Mouse (Mus musculus) CH12.LX (cell line): ENCODE results near the gene B9d1. TPM values are rescaled to one million over a fixed set of nuclear protein-coding genes. Genes with fewer than 3 reads are reported as not detected.

ENCODE experiments used
- DNase-seq: peaks from one replicate; pipeline ENCODE4 v3.0.0-alpha.2; 2013; ENCODE audit errors: extremely low read depth
- H3K27ac ChIP-seq: 2 replicates; pipeline ENCODE4 v1.5.1; 2012; ENCODE audit warnings: low read depth, mild to moderate bottlenecking, control low read depth, moderate library complexity; ENCODE audit not compliant: insufficient read depth
- H3K27me3 ChIP-seq: replicated peaks from 2 replicates; pipeline ENCODE3; 2012; ENCODE audit warnings: inconsistent platforms
- H3K36me3 ChIP-seq, 2 experiments: replicated peaks in 1 of 2; 2 replicates each; pipeline versions ENCODE3 to v1.6.1; 2012; ENCODE audit warnings: inconsistent platforms in 1 of 2, low read length in 1 of 2, mild to moderate bottlenecking in 1 of 2, mixed read lengths in 1 of 2, moderate library complexity in 1 of 2; ENCODE audit not compliant: control insufficient read depth in 1 of 2, insufficient read depth in 1 of 2
- H3K4me1 ChIP-seq, 2 experiments: 2 replicates each; pipeline ENCODE4 v1.6.1; 2012; ENCODE audit warnings: inconsistent platforms in 1 of 2, moderate library complexity in 1 of 2; ENCODE audit not compliant: insufficient read depth in 2 of 2, control insufficient read depth in 1 of 2
- H3K4me2 ChIP-seq: 2 replicates; pipeline ENCODE4 v1.6.1; 2012; ENCODE audit warnings: low read depth, mild to moderate bottlenecking, control low read depth; ENCODE audit not compliant: poor library complexity, insufficient read depth, severe bottlenecking
- H3K4me3 ChIP-seq, 3 experiments: fragments of 150-350 bp in 1 of 3; sonication (generic) in 1 of 3; replicated peaks in 1 of 3; 2 replicates each; pipeline versions ENCODE3 to v1.5.1; 2011 to 2012; ENCODE audit warnings: low read depth in 2 of 3, low read length in 2 of 3, mild to moderate bottlenecking in 2 of 3, moderate library complexity in 2 of 3, control low read depth in 1 of 3, improper control_type of control experiment in 1 of 3, inconsistent platforms in 1 of 3, mixed read lengths in 1 of 3; ENCODE audit not compliant: poor library complexity in 1 of 3
- H3K79me2 ChIP-seq: replicated peaks from 2 replicates; pipeline ENCODE4 v1.6.1; 2012; ENCODE audit warnings: mild to moderate bottlenecking, moderate library complexity; ENCODE audit not compliant: control insufficient read depth, poor library complexity, insufficient read depth, severe bottlenecking; ENCODE audit errors: extremely low read depth
- H3K9ac ChIP-seq: 2 replicates; pipeline ENCODE4 v1.6.1; 2012; ENCODE audit warnings: low read depth, mild to moderate bottlenecking, control low read depth, moderate library complexity; ENCODE audit not compliant: insufficient read depth
- H3K9me3 ChIP-seq: replicated peaks from 2 replicates; pipeline ENCODE3; 2012; ENCODE audit warnings: low read length, inconsistent platforms, mixed read lengths
- BHLHE40 ChIP-seq: IDR thresholded peaks from 2 replicates; pipeline ENCODE4 v1.6.1; 2011; ENCODE audit warnings: mild to moderate bottlenecking, low read depth, low read length, improper control_type of control experiment
- CHD1 ChIP-seq: IDR thresholded peaks from 2 replicates; pipeline ENCODE4 v1.6.1; 2012; ENCODE audit warnings: low read depth, low read length, improper control_type of control experiment, inconsistent platforms
- CTCF ChIP-seq, 2 experiments: IDR thresholded peaks in 1 of 2; conservative IDR thresholded peaks in 1 of 2; 2 replicates each; pipeline ENCODE4 v1.5.1; 2011 to 2012; ENCODE audit warnings: low read depth in 2 of 2, low read length in 2 of 2, improper control_type of control experiment in 1 of 2, inconsistent platforms in 1 of 2, mild to moderate bottlenecking in 1 of 2, moderate library complexity in 1 of 2
- ELF1 ChIP-seq: IDR thresholded peaks from 2 replicates; pipeline ENCODE4 v1.6.1; 2014; ENCODE audit warnings: low read depth, mild to moderate bottlenecking, inconsistent platforms, low read length, improper control_type of control experiment
- EP300 ChIP-seq: IDR thresholded peaks from 2 replicates; pipeline ENCODE4 v1.6.1; 2011; ENCODE audit warnings: low read length, improper control_type of control experiment
- ETS1 ChIP-seq: conservative IDR thresholded peaks from 2 replicates; pipeline ENCODE4 v1.6.1; 2012; ENCODE audit warnings: low read depth, mild to moderate bottlenecking, inconsistent platforms, low read length, improper control_type of control experiment, moderate library complexity
- GABPA ChIP-seq: IDR thresholded peaks from 2 replicates; pipeline ENCODE4 v1.6.1; 2012; ENCODE audit warnings: low read depth, low read length, improper control_type of control experiment, inconsistent platforms; ENCODE audit not compliant: insufficient replicate concordance
- HCFC1 ChIP-seq: IDR thresholded peaks from 2 replicates; pipeline ENCODE4 v1.6.1; 2012; ENCODE audit warnings: low read depth, mild to moderate bottlenecking, inconsistent platforms, low read length, improper control_type of control experiment
- IRF4 ChIP-seq: IDR thresholded peaks from 2 replicates; pipeline ENCODE4 v1.6.1; 2014; ENCODE audit warnings: low read depth, mild to moderate bottlenecking, inconsistent platforms, low read length, improper control_type of control experiment
- JUN ChIP-seq: IDR thresholded peaks from 2 replicates; pipeline ENCODE4 v1.6.1; 2011; ENCODE audit warnings: low read depth, mild to moderate bottlenecking, low read length, improper control_type of control experiment, moderate library complexity; ENCODE audit not compliant: insufficient read depth
- JUND ChIP-seq: conservative IDR thresholded peaks from 2 replicates; pipeline ENCODE4 v1.6.1; 2011; ENCODE audit warnings: low read depth, low read length, improper control_type of control experiment
- MAFK ChIP-seq: IDR thresholded peaks from 2 replicates; pipeline ENCODE4 v1.6.1; 2011; ENCODE audit warnings: low read length, improper control_type of control experiment; ENCODE audit not compliant: insufficient replicate concordance
- MAX ChIP-seq: IDR thresholded peaks from 2 replicates; pipeline ENCODE4 v1.6.1; 2011; ENCODE audit warnings: low read length, improper control_type of control experiment
- MAZ ChIP-seq: IDR thresholded peaks from 2 replicates; pipeline ENCODE4 v1.6.1; 2012; ENCODE audit warnings: low read depth, mild to moderate bottlenecking, inconsistent platforms, low read length, improper control_type of control experiment, moderate library complexity
- MXI1 ChIP-seq: IDR thresholded peaks from 2 replicates; pipeline ENCODE4 v1.6.1; 2011; ENCODE audit warnings: mild to moderate bottlenecking, low read depth, low read length, improper control_type of control experiment
- MYC ChIP-seq: IDR thresholded peaks from 2 replicates; pipeline ENCODE4 v1.6.1; 2011; ENCODE audit warnings: low read depth, mild to moderate bottlenecking, improper control_type of control experiment, low read length
- NELFE ChIP-seq: IDR thresholded peaks from 2 replicates; pipeline ENCODE4 v1.6.1; 2011; ENCODE audit warnings: low read depth, low read length, improper control_type of control experiment
- NRF1 ChIP-seq: IDR thresholded peaks from 2 replicates; pipeline ENCODE4 v1.6.1; 2014; ENCODE audit warnings: low read depth, mild to moderate bottlenecking, inconsistent platforms, low read length, improper control_type of control experiment, moderate library complexity
- PAX5 ChIP-seq: IDR thresholded peaks from 2 replicates; pipeline ENCODE4 v1.6.1; 2012; ENCODE audit warnings: low read length, inconsistent platforms, mixed read lengths
- POLR2AphosphoS2 ChIP-seq: IDR thresholded peaks from 2 replicates; pipeline ENCODE4 v1.6.1; 2011; ENCODE audit warnings: low read depth, low read length, improper control_type of control experiment
- RAD21 ChIP-seq: IDR thresholded peaks from 2 replicates; pipeline ENCODE4 v1.6.1; 2011; ENCODE audit warnings: low read depth, mild to moderate bottlenecking, low read length, improper control_type of control experiment, moderate library complexity
- RCOR1 ChIP-seq: conservative IDR thresholded peaks from 2 replicates; pipeline ENCODE4 v1.6.1; 2012; ENCODE audit warnings: low read depth, mild to moderate bottlenecking, inconsistent platforms, low read length, improper control_type of control experiment
- SIN3A ChIP-seq: IDR thresholded peaks from 2 replicates; pipeline ENCODE4 v1.6.1; 2012; ENCODE audit warnings: low read length, improper control_type of control experiment, inconsistent platforms
- SMC3 ChIP-seq: IDR thresholded peaks from 2 replicates; pipeline ENCODE4 v1.6.1; 2011; ENCODE audit warnings: low read depth, low read length, improper control_type of control experiment
- TBP ChIP-seq: conservative IDR thresholded peaks from 2 replicates; pipeline ENCODE4 v1.6.1; 2011; ENCODE audit warnings: low read depth, low read length, improper control_type of control experiment
- TCF12 ChIP-seq: IDR thresholded peaks from 2 replicates; pipeline ENCODE4 v1.6.1; 2014; ENCODE audit warnings: low read depth, mild to moderate bottlenecking, inconsistent platforms, low read length, improper control_type of control experiment
- UBTF ChIP-seq: IDR thresholded peaks from 2 replicates; pipeline ENCODE4 v1.6.1; 2012; ENCODE audit warnings: low read depth, mild to moderate bottlenecking, inconsistent platforms, low read length, improper control_type of control experiment, moderate library complexity
- USF1 ChIP-seq: IDR thresholded peaks from 2 replicates; pipeline ENCODE4 v1.6.1; 2014; ENCODE audit warnings: low read depth, mild to moderate bottlenecking, inconsistent platforms, low read length, improper control_type of control experiment
- USF2 ChIP-seq: conservative IDR thresholded peaks from 2 replicates; pipeline ENCODE4 v1.6.1; 2011; ENCODE audit warnings: low read depth, low read length, improper control_type of control experiment
- ZMIZ1 ChIP-seq: IDR thresholded peaks from 2 replicates; pipeline ENCODE4 v1.6.1; 2012; ENCODE audit warnings: low read depth, mild to moderate bottlenecking, inconsistent platforms, low read length, improper control_type of control experiment
- dilution Hi-C: fragments of 300-500 bp; cut with MboI; formaldehyde crosslinking; loops from 2 replicates; pipeline ENCODE4 v1.14.3; 2020; ENCODE audit warnings: low sequenced_read_pairs; ENCODE audit not compliant: extremely low pct_unique_long_range_greater_than_20kb, extremely low pct_ligation_motif_present
- in situ Hi-C: fragments of 300-500 bp; cut with MboI; formaldehyde crosslinking; loops from 3 replicates; pipeline ENCODE4 v1.14.3; 2019; ENCODE audit warnings: low sequenced_read_pairs, low pct_ligation_motif_present, low pct_unique_long_range_greater_than_20kb, mixed read lengths
- polyA plus RNA-seq: library from polyadenylated mRNA; unstranded; fragments of >175 nt; gene quantifications from 2 replicates; pipeline ENCODE4 v1.2.1, GENCODE M21; 2012; ENCODE audit warnings: low read depth; ENCODE audit not compliant: insufficient read length
- total RNA-seq, 2 experiments: library from RNA; depleted of rRNA; stranded (reverse); fragments of 300-350 nt in 1 of 2; fragments of >200 nt in 1 of 2; gene quantifications; 2 replicates each; pipeline ENCODE4 v1.2.3; 2012 to 2014

B9d1 gene
- total and polyA plus RNA-seq, 3 experiments: 19.2 to 62.9 (median 26.2) TPM

DNA sequence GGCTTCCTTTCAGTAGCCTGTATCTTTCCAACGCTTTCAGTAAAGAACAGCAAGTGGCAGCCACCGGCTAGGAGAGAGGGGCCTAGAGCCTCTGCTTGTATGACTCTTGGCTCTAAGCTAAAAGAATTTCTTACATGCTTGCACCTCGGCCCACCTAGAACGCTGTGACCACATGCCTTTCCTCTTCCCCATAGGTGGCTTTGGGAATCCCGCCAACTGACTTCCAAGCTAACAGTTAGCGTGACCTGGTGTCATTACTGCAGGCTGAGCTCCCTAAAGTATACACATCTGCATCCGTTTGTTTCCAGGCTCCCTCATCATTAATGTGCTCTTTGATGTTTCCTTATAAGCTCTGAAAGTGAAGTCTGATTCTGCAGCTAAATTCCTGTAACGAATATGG lies 1.0 kb upstream of the B9d1 start:
- no peak overlapping the region for H3K4me3 ChIP-seq
- H3K4me2 ChIP-seq: no peak overlapping the region
- in situ Hi-C loops (loop anchor here (10.0 kb wide), 1 partner anchor 309 kb away; no protein-coding TSS in a partner anchor), dilution Hi-C loops (no loop called here)
- H3K9ac ChIP-seq: no peak overlapping the region
- no peaks in the 10 kb centered on the region for H3K79me2 ChIP-seq
- no peak for DNase-seq
- peaks cover 16% of the 10 kb centered on the region for H3K27me3 ChIP-seq
- H3K9me3 ChIP-seq: no peaks in the 10 kb centered on the region
- peaks cover 0 to 1% of the 10 kb centered on the region in 2 experiments for H3K36me3 ChIP-seq
- H3K27ac ChIP-seq: no peak overlapping the region
- no peak for TF ChIP-seq TCF12
- no peak for TF ChIP-seq EP300
- no peak for TF ChIP-seq IRF4
- no peak for TF ChIP-seq HCFC1
- TF ChIP-seq UBTF: no peak
- TF ChIP-seq TBP: no peak
- no peak for TF ChIP-seq MAFK
- no peak for TF ChIP-seq CHD1
- H3K4me1 ChIP-seq: peaks cover 10 to 19% of the 10 kb centered on the region in 2 experiments

GRCm38 (mm10) chr11:61514953-61515352 lies 10.0 kb downstream of the B9d1 start:
- TF ChIP-seq RAD21: peak; percentile 58
- no peak for TF ChIP-seq MAFK
- TF ChIP-seq JUN: no peak
- TF ChIP-seq NRF1: no peak
- no peak for TF ChIP-seq EP300
- TF ChIP-seq TCF12: no peak
- TF ChIP-seq RCOR1: no peak
- TF ChIP-seq IRF4: no peak
- no peak for TF ChIP-seq USF2
- no peak for TF ChIP-seq POLR2AphosphoS2
- no peak for TF ChIP-seq BHLHE40
- TF ChIP-seq MAZ: no peak
- TF ChIP-seq MAX: no peak
- TF ChIP-seq NELFE: peak; percentile 11; the same call in 1 of the 2 replicates
- no peak for TF ChIP-seq PAX5
- TF ChIP-seq HCFC1: no peak
- no peak for TF ChIP-seq SIN3A
- TF ChIP-seq CTCF (conservative IDR thresholded peaks at IDR 0.05 in 1 of 2, IDR thresholded peaks at IDR 0.05 in 1 of 2; ENCODE audit: low read depth in 2 of 2, low read length in 2 of 2): peak; percentile 69 to 77
- TF ChIP-seq SMC3: peak; percentile 48
- no peak for TF ChIP-seq JUND
- TF ChIP-seq ETS1: no peak
- no peak for TF ChIP-seq USF1
- TF ChIP-seq MXI1: no peak
- TF ChIP-seq ZMIZ1: no peak
- TF ChIP-seq GABPA: no peak
- no peak for TF ChIP-seq CHD1
- no peak for TF ChIP-seq TBP
- TF ChIP-seq ELF1: no peak
- no peak for TF ChIP-seq MYC
- in situ Hi-C loops: no loop called here
- Histone ChIP-seq H3K79me2 (no peaks in the 10 kb centered on the region), H3K27me3 (no peaks in the 10 kb centered on the region), H3K27ac (no peak overlapping the region), H3K36me3 (peaks cover 26 to 68% of the 10 kb centered on the region in 2 experiments), H3K4me1 (no peaks in the 10 kb centered on the region), H3K9ac (no peak overlapping the region), H3K4me3 (no peak overlapping the region), H3K4me2 (no peak overlapping the region), H3K9me3 (no peaks in the 10 kb centered on the region)
- dilution Hi-C loops: no loop called here
- DNase-seq: peak; percentile 54
